Mouse (Mus musculus): ENCODE results near the gene Tigd3. TPM values are rescaled to one million over a fixed set of nuclear protein-coding genes. Genes with fewer than 3 reads are reported as not detected.

The Tigd3 gene
- total RNA-seq, 2 experiments from 2014 or later, result 6.5 to 8.1 TPM

DNA sequence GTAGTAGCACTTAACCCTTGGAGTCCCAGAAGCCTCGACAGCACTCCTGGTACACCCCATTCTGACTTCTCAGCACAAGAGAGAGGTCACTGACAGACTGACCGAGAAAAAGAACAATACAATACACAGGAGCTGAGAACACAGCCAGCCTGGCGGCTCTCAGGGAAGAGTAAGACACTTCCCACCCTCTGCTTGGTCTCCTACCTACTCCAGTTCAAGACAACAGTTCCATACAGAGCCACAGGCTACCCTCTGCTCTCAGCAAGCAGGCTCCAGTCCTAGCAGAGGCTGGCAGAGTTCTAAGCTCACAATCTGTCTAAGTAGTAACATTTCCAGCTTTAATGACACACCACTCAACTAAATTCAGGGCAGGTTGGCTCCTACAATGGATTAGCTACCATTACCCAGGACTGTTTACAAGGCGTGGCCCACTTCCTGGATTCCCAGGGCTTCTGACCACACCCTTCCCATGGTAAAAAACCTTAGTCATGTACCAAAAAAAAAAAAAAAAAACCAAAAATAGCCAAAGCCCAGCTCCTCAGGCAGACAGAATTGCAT lies 52.5 kb downstream of the Tigd3 start:
- DNase-seq (ENCODE audit: extremely low spot score in 1 of 2, low spot score in 2 of 2), result no peak
- intact Hi-C loops (cut with DNase I), result no loop called here

Other genes starting within 250 kb of the Tigd3 start
- gene Sipa1, start 230.4 kb downstream of the Tigd3 start, total RNA-seq (2021), result 10 to 100 TPM; 24.6 to 26.5 TPM
- 10 to 100 TPM; 11.9 to 14.3 TPM for gene Map3k11, start 205.4 kb downstream of the Tigd3 start, total RNA-seq (2021)
- 10 to 100 TPM; 69.0 to 82.7 TPM for gene Pcnx3, start 205.2 kb downstream of the Tigd3 start, total RNA-seq (2021)
- gene Kcnk7, start 189.8 kb downstream of the Tigd3 start, total RNA-seq (2021), result not detected
- 10 to 100 TPM; 50.4 to 52.0 TPM for gene Ehbp1l1, start 167.8 kb downstream of the Tigd3 start, total RNA-seq (2021)
- gene Fam89b, start 164.5 kb downstream of the Tigd3 start, total RNA-seq (2021), result 10 to 100 TPM; 46.6 to 47.6 TPM
- gene Ltbp3, start 153.2 kb downstream of the Tigd3 start, total RNA-seq (2021), result 10 to 100 TPM; 19.9 to 21.4 TPM
- gene Scyl1, start 122.7 kb downstream of the Tigd3 start, total RNA-seq (2021), result 10 to 100 TPM; 79.4 to 82.8 TPM
- gene Frmd8, start 18.9 kb downstream of the Tigd3 start, total RNA-seq (2021), result 10 to 100 TPM; 10.7 to 12.4 TPM
- gene Slc25a45, start 16.3 kb downstream of the Tigd3 start, total RNA-seq (2021), result 1 to 10 TPM; 3.4 to 3.8 TPM
- 10 to 100 TPM; 76.8 to 80.7 TPM for gene Dpf2, start 18.9 kb upstream of the Tigd3 start, total RNA-seq (2021)
- 1 to 10 TPM; 8.3 to 9.8 TPM for gene Cdc42ep2, start 30.7 kb upstream of the Tigd3 start, total RNA-seq (2021)
- 10 to 100 TPM in 1 of 2 experiments, 1 to 10 TPM in 1; 8.0 to 10.7 TPM for gene Pola2, start 70.1 kb upstream of the Tigd3 start, total RNA-seq (2021)
- not detected for gene Slc22a20, start 92.0 kb upstream of the Tigd3 start, total RNA-seq (2021)
- 10 to 100 TPM; 18.2 to 19.3 TPM for gene Capn1, start 121.7 kb upstream of the Tigd3 start, total RNA-seq (2021)
- 10 to 100 TPM; 39.3 to 40.2 TPM for gene Syvn1, start 152.4 kb upstream of the Tigd3 start, total RNA-seq (2021)
- gene Mrpl49, start 163.6 kb upstream of the Tigd3 start, total RNA-seq (2021), result 10 to 100 TPM; 43.3 to 45.3 TPM
- 100 to 1,000 TPM; 698 to 713 TPM for gene Fau, start 163.7 kb upstream of the Tigd3 start, total RNA-seq (2021)
- gene Znhit2, start 167.0 kb upstream of the Tigd3 start, total RNA-seq (2021), result 10 to 100 TPM; 37.0 to 41.3 TPM
- gene Tm7sf2, start 174.2 kb upstream of the Tigd3 start, total RNA-seq (2021), result 10 to 100 TPM; 61.5 to 63.8 TPM
- gene Vps51, start 183.1 kb upstream of the Tigd3 start, total RNA-seq (2021), result 10 to 100 TPM; 90.8 to 94.8 TPM
- not detected for gene Tmem262, start 185.9 kb upstream of the Tigd3 start, total RNA-seq (2021)
- gene Gm28374, start 188.1 kb upstream of the Tigd3 start, total RNA-seq (2021), result not detected
- 10 to 100 TPM; 36.3 to 37.9 TPM for gene Zfpl1, start 190.8 kb upstream of the Tigd3 start, total RNA-seq (2021)
- gene Cdca5, start 190.8 kb upstream of the Tigd3 start, total RNA-seq (2021), result under 1 TPM; 0.90 to 0.95 TPM
- not detected for gene AC131692.1, start 200.3 kb upstream of the Tigd3 start, total RNA-seq (2021)
- under 1 TPM; 0.13 to 0.18 TPM for gene Naaladl1, start 211.6 kb upstream of the Tigd3 start, total RNA-seq (2021)
- gene Sac3d1, start 224.5 kb upstream of the Tigd3 start, total RNA-seq (2021), result 10 to 100 TPM; 23.0 to 24.7 TPM
- gene Snx15, start 234.2 kb upstream of the Tigd3 start, total RNA-seq (2021), result 10 to 100 TPM; 39.1 to 41.3 TPM
- under 1 TPM in 1 of 2 experiments, not detected in 1; 0.43 TPM for gene Batf2, start 246.8 kb upstream of the Tigd3 start, total RNA-seq (2021)
- 10 to 100 TPM; 58.2 to 59.9 TPM for gene Arl2, start 247.4 kb upstream of the Tigd3 start, total RNA-seq (2021)